Mouse (Mus musculus): ENCODE data around the gene Tex29. TPM values are rescaled to one million over a fixed set of nuclear protein-coding genes. Genes with fewer than 3 reads are reported as not detected.

Tex29 gene
- total RNA-seq, 2 experiments from 2014 or later = 0.57 to 0.77 TPM

DNA sequence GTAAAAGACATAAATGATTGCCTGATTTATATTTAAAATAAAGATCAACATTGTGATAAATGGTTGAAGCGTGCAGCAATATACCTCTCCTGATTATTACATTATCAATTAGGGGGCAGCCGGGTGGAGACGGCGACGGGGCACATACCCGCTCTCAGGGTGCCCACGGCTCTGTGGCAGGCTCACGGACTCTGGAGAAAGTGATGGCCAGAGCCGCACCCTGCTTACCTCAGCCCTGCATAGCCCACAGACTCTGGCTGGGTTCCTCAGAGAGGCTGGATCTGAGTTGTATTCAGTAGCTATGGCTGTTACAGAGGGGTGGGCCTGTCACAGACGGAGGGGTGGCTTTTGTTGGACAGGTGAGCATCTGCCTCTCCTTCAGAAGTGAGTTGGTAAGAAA, 56.4 kb downstream of the Tex29 start:
- intact Hi-C loops (cut with DNase I) = no loop called here
- no peak for DNase-seq (ENCODE audit: low spot score in 2 of 2)

DNA sequence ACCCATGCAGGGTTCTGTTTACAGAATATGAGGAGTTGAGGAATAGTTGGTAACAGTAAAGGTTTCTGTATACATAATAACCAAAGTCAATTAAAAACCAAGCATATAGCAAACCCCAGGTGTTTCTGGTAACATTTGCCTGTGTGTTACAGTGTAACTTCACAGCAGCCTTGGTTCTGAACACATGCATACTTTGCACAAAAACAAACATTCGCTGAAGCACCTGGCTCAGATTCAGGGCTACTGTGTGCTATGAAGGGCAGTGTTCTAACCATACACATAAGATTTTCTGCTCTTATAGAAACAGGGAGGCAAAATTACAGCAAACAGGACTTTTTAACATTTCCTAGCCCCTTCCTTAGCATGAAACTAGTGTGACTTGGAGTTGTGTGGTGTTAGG, 58.5 kb downstream of the Tex29 start:
- intact Hi-C loops (cut with DNase I) = no loop called here
- no peak for DNase-seq (ENCODE audit: low spot score in 2 of 2)

Other genes with a start within 250 kb of the Tex29 start
- gene Ankrd10, start 204.7 kb upstream of the Tex29 start, total RNA-seq (2021) = 10 to 100 TPM; 50.7 to 61.4 TPM
- gene 1700016D06Rik, start 139.4 kb upstream of the Tex29 start, total RNA-seq (2021) = not detected
- gene Arhgef7, start 112.8 kb upstream of the Tex29 start, total RNA-seq (2021) = 100 to 1,000 TPM; 172 to 189 TPM

Data from left cerebral cortex, postnatal 14 days (tissue).